Mouse (Mus musculus): ENCODE measurements around the gene Osgin1. TPM values are rescaled to one million over a fixed set of nuclear protein-coding genes. Genes with fewer than 3 reads are reported as not detected.

Gene Osgin1
- polyA plus RNA-seq, 1 experiment from 2014 or later, result 0.63 TPM

- 51% methylated on average over 9 of the region's 9 CpGs for WGBS
- ATAC-seq, result no peak
- no peak overlapping the region for H3K4me3 ChIP-seq (ENCODE audit: low read length)
- no peak overlapping the region for H3K4me2 ChIP-seq (ENCODE audit: low read length)
- H3K27me3 ChIP-seq (replicated peaks; ENCODE audit: control insufficient read depth, insufficient read depth, low read length), result no peaks in the 10 kb centered on the region
- no peak overlapping the region for H3K27ac ChIP-seq (ENCODE audit: low read depth, low read length)
- no peaks in the 10 kb centered on the region; the same call in 1 of the 2 replicates for H3K4me1 ChIP-seq (ENCODE audit: control insufficient read depth, insufficient read depth, low read depth, low read length)
- no peak overlapping the region for H3K9ac ChIP-seq (ENCODE audit: low read depth, low read length)
- no peaks in the 10 kb centered on the region for H3K9me3 ChIP-seq (ENCODE audit: control insufficient read depth, low read length)
- no peaks in the 10 kb centered on the region for H3K36me3 ChIP-seq (ENCODE audit: control insufficient read depth, insufficient read depth, low read length)
These were observed 12.3 kb upstream of the Osgin1 start for GRCm38 (mm10) chr8:119421603-119422122.

GRCm38 (mm10) chr8:119422123-119422711 lies 11.7 kb upstream of the Osgin1 start:
- Histone ChIP-seq H3K9me3 (ENCODE audit: control insufficient read depth, low read length) (no peaks in the 10 kb centered on the region), H3K27me3 (replicated peaks; ENCODE audit: control insufficient read depth, insufficient read depth, low read length) (no peaks in the 10 kb centered on the region), H3K4me3 (ENCODE audit: low read length) (no peak overlapping the region), H3K4me1 (ENCODE audit: control insufficient read depth, insufficient read depth, low read depth, low read length) (no peaks in the 10 kb centered on the region; the same call in 1 of the 2 replicates), H3K36me3 (ENCODE audit: control insufficient read depth, insufficient read depth, low read length) (no peaks in the 10 kb centered on the region), H3K9ac (ENCODE audit: low read depth, low read length) (no peak overlapping the region; the same call in 1 of the 2 replicates), H3K27ac (ENCODE audit: low read depth, low read length) (no peak overlapping the region; the same call in 1 of the 2 replicates), H3K4me2 (ENCODE audit: low read length) (no peak overlapping the region)
- ATAC-seq, result no peak
- WGBS, result 49% methylated on average over 9 of the region's 9 CpGs

GRCm38 (mm10) chr8:119423631-119424141 lies 10.2 kb upstream of the Osgin1 start:
- Histone ChIP-seq H3K9me3 (ENCODE audit: control insufficient read depth, low read length) (no peaks in the 10 kb centered on the region), H3K27me3 (replicated peaks; ENCODE audit: control insufficient read depth, insufficient read depth, low read length) (no peaks in the 10 kb centered on the region), H3K27ac (ENCODE audit: low read depth, low read length) (no peak overlapping the region), H3K9ac (ENCODE audit: low read depth, low read length) (no peak overlapping the region), H3K4me1 (ENCODE audit: control insufficient read depth, insufficient read depth, low read depth, low read length) (no peaks in the 10 kb centered on the region; the same call in 1 of the 2 replicates), H3K4me2 (ENCODE audit: low read length) (no peak overlapping the region), H3K4me3 (ENCODE audit: low read length) (no peak overlapping the region), H3K36me3 (ENCODE audit: control insufficient read depth, insufficient read depth, low read length) (no peaks in the 10 kb centered on the region)
- 72% methylated on average over 9 of the region's 9 CpGs for WGBS
- ATAC-seq, result no peak

- no peaks in the 10 kb centered on the region for H3K27me3 ChIP-seq (replicated peaks; ENCODE audit: control insufficient read depth, insufficient read depth, low read length)
- H3K4me2 ChIP-seq (ENCODE audit: low read length), result no peak overlapping the region
- WGBS, result 86% methylated on average over 10 of the region's 10 CpGs
- no peak overlapping the region for H3K4me3 ChIP-seq (ENCODE audit: low read length)
- H3K9ac ChIP-seq (ENCODE audit: low read depth, low read length), result no peak overlapping the region
- H3K9me3 ChIP-seq (ENCODE audit: control insufficient read depth, low read length), result no peaks in the 10 kb centered on the region
- no peaks in the 10 kb centered on the region for H3K36me3 ChIP-seq (ENCODE audit: control insufficient read depth, insufficient read depth, low read length)
- no peak overlapping the region for H3K27ac ChIP-seq (ENCODE audit: low read depth, low read length)
- ATAC-seq, result no peak
- H3K4me1 ChIP-seq (ENCODE audit: control insufficient read depth, insufficient read depth, low read depth, low read length), result no peaks in the 10 kb centered on the region; the same call in 1 of the 2 replicates
These were observed 9.7 kb upstream of the Osgin1 start for GRCm38 (mm10) chr8:119424199-119424733.

GRCm38 (mm10) chr8:119424740-119425139 lies 9.2 kb upstream of the Osgin1 start:
- Histone ChIP-seq H3K4me3 (ENCODE audit: low read length) (no peak overlapping the region), H3K27me3 (replicated peaks; ENCODE audit: control insufficient read depth, insufficient read depth, low read length) (no peaks in the 10 kb centered on the region), H3K9me3 (ENCODE audit: control insufficient read depth, low read length) (no peaks in the 10 kb centered on the region), H3K4me1 (ENCODE audit: control insufficient read depth, insufficient read depth, low read depth, low read length) (no peaks in the 10 kb centered on the region; the same call in 1 of the 2 replicates), H3K9ac (ENCODE audit: low read depth, low read length) (no peak overlapping the region), H3K4me2 (ENCODE audit: low read length) (no peak overlapping the region), H3K36me3 (ENCODE audit: control insufficient read depth, insufficient read depth, low read length) (no peaks in the 10 kb centered on the region), H3K27ac (ENCODE audit: low read depth, low read length) (no peak overlapping the region)
- 77% methylated on average over 10 of the region's 10 CpGs for WGBS
- ATAC-seq, result no peak

- H3K27ac ChIP-seq (ENCODE audit: low read depth, low read length), result peak overlapping the region; percentile 40; the same call in 1 of the 2 replicates
- WGBS, result 93% methylated on average over 10 of the region's 10 CpGs
- no peak for ATAC-seq
- no peak overlapping the region for H3K4me2 ChIP-seq (ENCODE audit: low read length)
- H3K27me3 ChIP-seq (replicated peaks; ENCODE audit: control insufficient read depth, insufficient read depth, low read length), result no peaks in the 10 kb centered on the region
- H3K9me3 ChIP-seq (ENCODE audit: control insufficient read depth, low read length), result no peaks in the 10 kb centered on the region
- H3K4me1 ChIP-seq (ENCODE audit: control insufficient read depth, insufficient read depth, low read depth, low read length), result no peaks in the 10 kb centered on the region; the same call in 1 of the 2 replicates
- no peak overlapping the region for H3K4me3 ChIP-seq (ENCODE audit: low read length)
- H3K9ac ChIP-seq (ENCODE audit: low read depth, low read length), result no peak overlapping the region
- H3K36me3 ChIP-seq (ENCODE audit: control insufficient read depth, insufficient read depth, low read length), result no peaks in the 10 kb centered on the region
These were observed 8.4 kb upstream of the Osgin1 start for GRCm38 (mm10) chr8:119425533-119425932.

- H3K4me3 ChIP-seq (ENCODE audit: low read length), result no peak overlapping the region
- no peaks in the 10 kb centered on the region for H3K9me3 ChIP-seq (ENCODE audit: control insufficient read depth, low read length)
- no peak overlapping the region for H3K4me2 ChIP-seq (ENCODE audit: low read length)
- H3K36me3 ChIP-seq (ENCODE audit: control insufficient read depth, insufficient read depth, low read length), result no peaks in the 10 kb centered on the region
- no peaks in the 10 kb centered on the region; the same call in 1 of the 2 replicates for H3K4me1 ChIP-seq (ENCODE audit: control insufficient read depth, insufficient read depth, low read depth, low read length)
- H3K9ac ChIP-seq (ENCODE audit: low read depth, low read length), result no peak overlapping the region
- no peaks in the 10 kb centered on the region for H3K27me3 ChIP-seq (replicated peaks; ENCODE audit: control insufficient read depth, insufficient read depth, low read length)
- peak overlapping the region; percentile 37; the same call in 1 of the 2 replicates for H3K27ac ChIP-seq (ENCODE audit: low read depth, low read length)
- ATAC-seq, result no peak
- 82% methylated on average over 6 of the region's 6 CpGs for WGBS
These were observed 7.7 kb upstream of the Osgin1 start for GRCm38 (mm10) chr8:119426069-119426735.

GRCm38 (mm10) chr8:119427634-119428349 lies 6.1 kb upstream of the Osgin1 start:
- no peaks in the 10 kb centered on the region for H3K9me3 ChIP-seq (ENCODE audit: control insufficient read depth, low read length)
- H3K4me1 ChIP-seq (ENCODE audit: control insufficient read depth, insufficient read depth, low read depth, low read length), result no peaks in the 10 kb centered on the region
- no peak for ATAC-seq
- no peaks in the 10 kb centered on the region for H3K27me3 ChIP-seq (replicated peaks; ENCODE audit: control insufficient read depth, insufficient read depth, low read length)
- WGBS, result 75% methylated on average over 12 of the region's 12 CpGs
- H3K9ac ChIP-seq (ENCODE audit: low read depth, low read length), result no peak overlapping the region
- H3K4me3 ChIP-seq (ENCODE audit: low read length), result no peak overlapping the region
- no peak overlapping the region for H3K27ac ChIP-seq (ENCODE audit: low read depth, low read length)
- H3K4me2 ChIP-seq (ENCODE audit: low read length), result no peak overlapping the region
- H3K36me3 ChIP-seq (ENCODE audit: control insufficient read depth, insufficient read depth, low read length), result no peaks in the 10 kb centered on the region

Data from hindbrain, embryonic 16.5 days (tissue).